Mouse (Mus musculus) limb, embryonic 15.5 days (tissue): Measurements from ENCODE around the gene Lca5. TPM values are rescaled to one million over a fixed set of nuclear protein-coding genes. Genes with fewer than 3 reads are reported as not detected.

Experiments
- ATAC-seq: fragments of 200-750 bp; cut with Nextera tagmentation; 2 replicates; pipeline ENCODE4 v1.8.0; 2017; ENCODE audit warnings: low read depth, moderate TSS enrichment; ENCODE audit not compliant: insufficient number of reproducible peaks, low FRiP score, low TSS enrichment
- H3K27ac ChIP-seq: fragments of 300-500 bp; sonication (generic); 2 replicates; pipeline ENCODE4 v1.5.1; 2015; ENCODE audit warnings: moderate library complexity, mild to moderate bottlenecking, inconsistent platforms
- H3K27me3 ChIP-seq: fragments of 300-500 bp; sonication (generic); 2 replicates; pipeline ENCODE4 v1.6.1; 2015; ENCODE audit warnings: inconsistent platforms
- H3K36me3 ChIP-seq: fragments of 300-500 bp; sonication (generic); 2 replicates; pipeline ENCODE4 v1.6.1; 2015; ENCODE audit warnings: inconsistent platforms
- H3K4me1 ChIP-seq: fragments of 300-500 bp; sonication (generic); 2 replicates; pipeline ENCODE4 v1.6.1; 2015; ENCODE audit warnings: inconsistent platforms
- H3K4me2 ChIP-seq: fragments of 300-500 bp; sonication (generic); 2 replicates; pipeline ENCODE4 v1.6.1; 2015; ENCODE audit warnings: mild to moderate bottlenecking, inconsistent platforms
- H3K4me3 ChIP-seq: fragments of 300-500 bp; sonication (generic); 2 replicates; pipeline ENCODE4 v1.5.1; 2015; ENCODE audit warnings: mild to moderate bottlenecking, inconsistent platforms
- H3K9ac ChIP-seq: fragments of 300-500 bp; sonication (generic); 2 replicates; pipeline ENCODE4 v1.6.1; 2015; ENCODE audit warnings: inconsistent platforms
- H3K9me3 ChIP-seq: fragments of 300-500 bp; sonication (generic); 2 replicates; pipeline ENCODE4 v1.6.1; 2016; ENCODE audit warnings: inconsistent platforms
- WGBS: fragments of 180-500 bp; shearing (Covaris S2); methylation state at CpG from one replicate; pipeline ENCODE4 v1.1.7; 2015; 5-methylcytosine and 5-hydroxymethylcytosine counted together
- polyA plus RNA-seq: library from polyadenylated mRNA; unstranded; fragments of >200 nt; fragmentation: Nextera tagmentation; extraction: Ambion mirVana; gene quantifications from 2 replicates; pipeline ENCODE4 v1.2.1, GENCODE M21; 2015

Gene Lca5
- polyA plus RNA-seq, 1 experiment from 2014 or later, result 15.0 TPM

DNA sequence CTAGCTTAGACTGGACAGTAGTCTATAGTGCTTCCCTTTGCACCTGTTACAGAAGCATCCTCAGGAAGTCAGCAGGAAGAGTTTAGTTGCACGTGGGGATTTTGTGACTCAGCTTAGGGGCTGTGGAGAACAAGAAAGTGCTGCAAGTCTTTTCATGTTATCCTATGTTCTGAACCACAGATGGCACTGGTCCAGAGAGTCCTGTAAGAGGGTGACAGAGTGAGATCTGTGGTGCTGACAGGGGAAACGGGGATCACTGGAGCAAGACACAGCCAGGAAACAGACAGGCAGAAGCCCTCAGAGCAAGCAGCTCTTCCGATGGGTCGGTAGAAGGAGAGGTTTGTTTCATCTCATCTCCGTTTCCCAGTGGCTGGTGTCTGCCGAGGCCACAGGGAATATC, 55.6 kb downstream of the Lca5 start:
- WGBS, result 59% methylated on average over 6 of the region's 6 CpGs
- H3K9ac ChIP-seq, result no peak overlapping the region

DNA sequence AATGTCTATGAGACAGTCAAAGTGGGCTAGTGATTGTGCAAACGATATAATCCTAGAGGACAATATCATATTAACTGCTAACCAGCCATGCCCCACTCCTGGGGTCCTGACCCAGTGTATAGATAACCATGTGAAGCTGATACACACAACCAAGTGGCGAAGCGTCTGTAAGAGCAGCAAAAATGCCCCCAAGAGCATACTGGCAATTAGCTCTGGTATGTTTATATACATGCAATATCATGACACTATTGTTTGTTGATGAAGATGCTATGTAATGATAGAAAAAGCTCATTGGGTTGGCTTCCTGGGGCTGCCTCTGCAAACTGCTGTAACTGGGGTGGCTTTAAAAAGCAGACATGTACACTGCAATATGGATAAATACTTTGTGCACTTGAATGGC, 57.7 kb downstream of the Lca5 start:
- H3K27me3 ChIP-seq, result no peaks in the 10 kb centered on the region
- H3K36me3 ChIP-seq, result no peaks in the 10 kb centered on the region
- no peak overlapping the region for H3K4me3 ChIP-seq
- WGBS, result 71% methylated on average over 3 of the region's 3 CpGs
- no peak overlapping the region for H3K9ac ChIP-seq
- no peaks in the 10 kb centered on the region for H3K4me1 ChIP-seq
- ATAC-seq, result no peak
- H3K9me3 ChIP-seq, result no peaks in the 10 kb centered on the region
- no peak overlapping the region for H3K27ac ChIP-seq
- no peak overlapping the region for H3K4me2 ChIP-seq

More for the DNA sequence above, 55.6 kb downstream of the Lca5 start:
- no peak overlapping the region for H3K4me3 ChIP-seq
- no peaks in the 10 kb centered on the region for H3K36me3 ChIP-seq
- no peaks in the 10 kb centered on the region for H3K9me3 ChIP-seq
- H3K27me3 ChIP-seq, result no peaks in the 10 kb centered on the region
- H3K4me1 ChIP-seq, result no peaks in the 10 kb centered on the region
- no peak overlapping the region for H3K27ac ChIP-seq
- no peak for ATAC-seq
- no peak overlapping the region for H3K4me2 ChIP-seq

DNA sequence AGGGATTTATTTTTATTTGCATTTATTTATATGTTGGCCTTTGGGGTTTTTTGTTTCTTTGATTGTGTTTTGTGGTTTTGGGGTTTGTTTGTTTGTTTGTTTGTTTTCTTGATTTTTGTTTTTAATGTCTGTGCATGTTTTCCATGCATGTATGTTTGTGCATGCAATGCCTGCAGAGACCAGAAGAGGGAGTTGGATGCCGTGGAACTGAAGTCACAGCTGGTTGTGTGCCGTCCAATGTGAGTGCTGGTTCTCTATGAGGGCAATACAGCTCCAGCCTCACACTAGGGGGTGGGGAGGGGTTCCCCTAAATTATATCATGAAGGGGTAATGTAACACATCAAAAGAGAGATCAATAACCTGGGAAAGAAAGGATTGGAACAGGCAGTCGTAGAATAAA, 58.2 kb downstream of the Lca5 start:
- no peaks in the 10 kb centered on the region for H3K36me3 ChIP-seq
- WGBS, result 50% methylated on average over 3 of the region's 3 CpGs
- no peak for ATAC-seq

DNA sequence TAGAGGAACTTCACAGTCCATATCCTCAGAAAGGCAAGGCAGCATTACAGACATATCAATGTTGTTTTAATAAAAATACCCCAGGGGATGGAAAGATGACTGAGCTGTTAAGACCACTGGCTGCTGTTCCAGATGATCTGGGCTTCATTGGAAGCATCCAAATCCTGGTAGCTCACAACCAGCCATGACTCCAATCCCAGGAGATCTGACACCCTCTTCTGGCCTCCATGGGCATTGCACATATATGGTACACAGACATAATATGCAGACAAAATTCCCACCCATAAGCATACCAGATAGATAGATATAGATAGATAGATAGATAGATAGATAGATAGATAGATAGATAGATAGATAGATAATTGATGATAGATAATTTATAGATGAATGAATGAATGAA, 59.6 kb downstream of the Lca5 start:
- Histone ChIP-seq H3K4me2 (no peak overlapping the region), H3K4me3 (no peak overlapping the region), H3K27me3 (no peaks in the 10 kb centered on the region), H3K9ac (no peak overlapping the region), H3K27ac (no peak overlapping the region), H3K4me1 (no peaks in the 10 kb centered on the region), H3K9me3 (no peaks in the 10 kb centered on the region), H3K36me3 (no peaks in the 10 kb centered on the region)
- ATAC-seq, result no peak

More for the DNA sequence above, 58.2 kb downstream of the Lca5 start:
- Histone ChIP-seq H3K4me1 (no peaks in the 10 kb centered on the region), H3K27me3 (no peaks in the 10 kb centered on the region), H3K9ac (no peak overlapping the region), H3K4me2 (no peak overlapping the region), H3K4me3 (no peak overlapping the region), H3K27ac (no peak overlapping the region), H3K9me3 (no peaks in the 10 kb centered on the region)

DNA sequence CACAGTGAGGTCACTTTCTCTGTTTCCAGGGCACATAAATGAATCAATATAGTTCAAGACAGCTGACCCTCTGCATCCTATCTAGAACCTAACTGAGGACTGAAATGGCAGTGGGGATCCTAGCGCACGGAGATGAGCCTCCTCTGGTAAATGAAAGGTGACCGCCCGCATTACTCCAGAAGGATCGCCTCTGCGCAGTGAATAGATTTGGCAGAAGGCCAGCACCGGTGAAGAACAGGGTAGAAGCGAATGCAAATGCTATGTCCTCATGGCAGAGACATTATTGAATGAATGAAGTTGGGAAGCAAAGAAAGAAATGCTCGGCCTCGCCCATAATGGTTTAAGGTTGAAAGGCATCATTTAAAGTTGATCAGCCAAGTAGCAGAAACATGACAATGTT, 61.3 kb downstream of the Lca5 start:
- Histone ChIP-seq H3K27me3 (no peaks in the 10 kb centered on the region), H3K4me3 (no peak overlapping the region), H3K36me3 (no peaks in the 10 kb centered on the region), H3K4me2 (no peak overlapping the region), H3K9ac (no peak overlapping the region), H3K9me3 (no peaks in the 10 kb centered on the region), H3K4me1 (no peaks in the 10 kb centered on the region), H3K27ac (no peak overlapping the region)
- WGBS, result 86% methylated on average over 10 of the region's 10 CpGs
- no peak for ATAC-seq

DNA sequence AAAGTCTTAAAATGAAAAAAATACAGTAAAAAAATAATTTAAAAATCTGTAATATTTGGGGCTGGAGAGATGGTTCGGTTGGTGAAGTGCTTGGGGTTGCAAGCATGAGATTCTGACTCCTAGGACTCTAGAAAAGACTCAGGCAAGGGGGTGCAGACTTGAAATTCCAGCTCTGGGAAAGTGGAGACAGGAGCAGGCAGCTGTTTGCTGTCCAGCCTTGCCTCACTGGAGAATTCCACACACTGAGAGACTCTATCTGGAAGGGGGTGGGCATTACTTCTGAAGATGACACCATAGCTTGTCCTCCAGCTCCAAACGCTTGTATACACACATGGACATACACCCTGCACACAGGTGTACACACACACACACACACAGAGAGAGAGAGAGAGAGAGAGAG, 63.8 kb downstream of the Lca5 start:
- H3K27me3 ChIP-seq, result no peaks in the 10 kb centered on the region
- no peak overlapping the region for H3K4me3 ChIP-seq
- no peak overlapping the region for H3K4me2 ChIP-seq
- H3K9me3 ChIP-seq, result no peaks in the 10 kb centered on the region
- H3K36me3 ChIP-seq, result no peaks in the 10 kb centered on the region
- H3K9ac ChIP-seq, result no peak overlapping the region
- H3K27ac ChIP-seq, result no peak overlapping the region
- H3K4me1 ChIP-seq, result no peaks in the 10 kb centered on the region
- 70% methylated on average over 2 of the region's 2 CpGs for WGBS
- no peak for ATAC-seq

DNA sequence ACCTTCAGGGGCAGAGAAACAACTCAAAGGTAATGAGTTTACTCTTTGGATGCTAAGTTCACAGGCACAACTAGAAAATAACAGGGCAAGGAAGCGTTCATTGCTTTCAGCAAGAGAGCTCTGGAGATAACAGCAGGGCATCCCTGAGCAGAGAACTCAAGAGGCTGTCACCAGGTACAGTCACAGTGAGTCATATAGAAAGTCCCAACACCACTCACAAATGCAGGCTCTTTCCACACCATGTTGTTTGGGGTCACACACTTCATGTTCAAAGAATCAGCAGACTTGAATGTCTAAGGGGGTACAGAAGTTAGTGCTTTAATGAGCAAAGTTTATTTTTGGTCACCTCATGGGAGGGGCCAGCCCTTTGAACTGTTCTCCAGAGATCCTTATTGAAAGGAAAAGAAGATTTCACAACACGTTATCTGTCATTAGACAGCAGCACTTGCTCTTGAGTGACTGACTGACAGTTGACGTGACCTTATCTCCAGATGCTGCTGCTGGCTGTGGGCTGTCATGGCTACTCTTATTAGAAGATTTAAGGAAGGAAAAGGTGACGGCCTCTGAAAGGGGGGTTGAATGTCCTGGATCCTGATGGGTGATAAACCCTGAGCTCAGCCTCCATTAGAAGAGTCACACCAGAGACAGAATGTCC, 65.3 kb downstream of the Lca5 start:
- H3K27ac ChIP-seq, result no peak overlapping the region
- no peaks in the 10 kb centered on the region for H3K4me1 ChIP-seq
- no peaks in the 10 kb centered on the region for H3K9me3 ChIP-seq
- WGBS, result 67% methylated on average over 4 of the region's 4 CpGs
- no peak overlapping the region for H3K4me3 ChIP-seq
- H3K36me3 ChIP-seq, result no peaks in the 10 kb centered on the region
- H3K9ac ChIP-seq, result no peak overlapping the region
- no peak overlapping the region for H3K4me2 ChIP-seq
- H3K27me3 ChIP-seq, result no peaks in the 10 kb centered on the region
- ATAC-seq, result no peak

DNA sequence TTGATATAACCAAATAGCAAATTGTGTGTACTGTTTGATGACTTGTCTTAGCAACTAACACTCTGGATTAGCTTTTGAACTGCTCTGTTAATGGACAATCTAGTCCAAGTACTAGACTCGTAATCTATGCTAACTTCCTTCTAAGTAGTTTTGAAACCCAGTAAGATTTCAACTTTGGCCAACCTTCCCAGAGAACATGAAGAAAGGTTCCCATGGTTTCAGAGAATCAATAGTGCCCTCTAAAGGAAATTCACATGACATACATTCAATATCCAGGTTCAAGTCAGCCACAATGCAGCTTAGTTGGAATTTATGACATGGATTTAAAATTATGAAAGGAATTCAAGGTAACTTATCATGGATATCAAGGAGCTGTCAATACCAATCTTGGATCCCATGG, 70.0 kb downstream of the Lca5 start:
- ATAC-seq, result no peak
- no peak overlapping the region for H3K4me2 ChIP-seq
- no peak overlapping the region for H3K9ac ChIP-seq
- no peaks in the 10 kb centered on the region for H3K4me1 ChIP-seq
- H3K9me3 ChIP-seq, result no peaks in the 10 kb centered on the region
- no peak overlapping the region for H3K27ac ChIP-seq
- H3K4me3 ChIP-seq, result no peak overlapping the region
- no peaks in the 10 kb centered on the region for H3K27me3 ChIP-seq
- H3K36me3 ChIP-seq, result no peaks in the 10 kb centered on the region
- 11% methylated on average over 1 of the region's 1 CpGs for WGBS

DNA sequence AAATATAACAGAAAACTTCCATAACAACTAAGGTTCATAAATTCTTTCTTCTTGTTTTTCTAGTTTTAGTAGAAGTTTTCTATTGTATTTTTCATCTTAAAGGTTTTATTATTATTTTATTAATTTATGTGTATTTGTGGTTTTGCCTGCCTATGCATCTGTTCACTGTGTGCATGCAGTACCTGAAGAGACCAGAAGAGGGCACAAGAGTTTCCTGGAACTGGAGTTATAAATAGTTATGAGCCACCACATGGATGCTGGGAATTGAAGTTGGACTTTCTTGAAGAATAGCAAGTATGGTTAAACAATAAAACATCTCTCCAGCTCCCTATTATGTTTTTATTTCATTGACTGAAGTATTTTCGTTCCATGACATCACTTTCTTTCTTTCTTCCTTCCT, 72.7 kb downstream of the Lca5 start:
- H3K9ac ChIP-seq, result no peak overlapping the region
- no peaks in the 10 kb centered on the region for H3K27me3 ChIP-seq
- no peaks in the 10 kb centered on the region for H3K9me3 ChIP-seq
- no peaks in the 10 kb centered on the region for H3K4me1 ChIP-seq
- H3K4me2 ChIP-seq, result no peak overlapping the region
- H3K36me3 ChIP-seq, result no peaks in the 10 kb centered on the region
- H3K27ac ChIP-seq, result no peak overlapping the region
- WGBS, result 83% methylated on average over 1 of the region's 1 CpGs
- ATAC-seq, result no peak
- no peak overlapping the region for H3K4me3 ChIP-seq

DNA sequence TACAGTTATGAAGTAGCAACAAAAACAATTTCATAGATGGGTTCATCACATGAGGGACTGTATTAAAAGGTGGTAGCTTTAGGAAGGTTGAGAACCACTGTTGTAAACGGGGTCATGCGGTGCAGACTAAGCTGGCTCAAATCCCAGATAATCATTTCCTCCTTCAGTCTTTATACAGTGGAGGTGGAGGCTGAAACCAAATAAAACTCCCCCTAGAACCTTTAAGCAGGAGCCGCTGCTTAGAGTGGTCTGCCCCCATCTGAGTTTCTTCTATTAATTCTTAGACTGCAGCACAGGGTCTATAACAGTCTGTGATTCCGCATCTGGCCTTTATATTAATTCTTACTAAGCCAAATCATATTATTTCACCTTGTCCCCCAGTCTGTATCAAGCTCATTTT, 85.1 kb downstream of the Lca5 start:
- no peak overlapping the region for H3K4me3 ChIP-seq
- WGBS, result 30% methylated on average over 4 of the region's 4 CpGs
- peaks cover 7% of the 10 kb centered on the region for H3K4me1 ChIP-seq
- no peaks in the 10 kb centered on the region for H3K9me3 ChIP-seq
- H3K9ac ChIP-seq, result no peak overlapping the region
- no peak overlapping the region for H3K27ac ChIP-seq
- H3K36me3 ChIP-seq, result no peaks in the 10 kb centered on the region
- no peak overlapping the region for H3K4me2 ChIP-seq
- H3K27me3 ChIP-seq, result no peaks in the 10 kb centered on the region
- ATAC-seq, result peak; percentile 61; the same call in 1 of the 2 replicates

DNA sequence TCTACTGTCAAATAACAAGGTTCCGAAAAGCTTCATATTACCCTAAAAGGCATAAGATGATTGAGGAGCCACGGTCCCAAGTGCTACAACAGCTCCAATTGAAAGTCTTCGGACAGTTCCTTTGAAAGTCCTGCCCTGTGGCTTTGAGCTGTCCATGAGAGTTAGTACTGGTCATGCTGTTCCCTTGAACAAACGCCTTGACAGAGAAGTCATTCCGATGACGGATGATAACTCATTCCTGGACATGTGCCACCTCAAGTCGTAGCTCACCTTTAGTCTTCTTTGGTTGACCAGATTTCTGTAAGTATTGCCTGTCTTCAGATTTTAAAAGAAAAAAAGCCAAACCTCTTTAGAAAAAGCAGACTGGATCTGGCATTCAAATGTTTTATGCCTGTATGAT, 87.6 kb downstream of the Lca5 start:
- H3K4me3 ChIP-seq, result no peak overlapping the region
- H3K9ac ChIP-seq, result no peak overlapping the region
- H3K36me3 ChIP-seq, result no peaks in the 10 kb centered on the region
- no peak overlapping the region for H3K27ac ChIP-seq
- no peaks in the 10 kb centered on the region for H3K27me3 ChIP-seq
- 65% methylated on average over 7 of the region's 7 CpGs for WGBS
- no peak for ATAC-seq
- no peaks in the 10 kb centered on the region for H3K9me3 ChIP-seq
- H3K4me2 ChIP-seq, result no peak overlapping the region
- peaks cover 28% of the 10 kb centered on the region for H3K4me1 ChIP-seq

DNA sequence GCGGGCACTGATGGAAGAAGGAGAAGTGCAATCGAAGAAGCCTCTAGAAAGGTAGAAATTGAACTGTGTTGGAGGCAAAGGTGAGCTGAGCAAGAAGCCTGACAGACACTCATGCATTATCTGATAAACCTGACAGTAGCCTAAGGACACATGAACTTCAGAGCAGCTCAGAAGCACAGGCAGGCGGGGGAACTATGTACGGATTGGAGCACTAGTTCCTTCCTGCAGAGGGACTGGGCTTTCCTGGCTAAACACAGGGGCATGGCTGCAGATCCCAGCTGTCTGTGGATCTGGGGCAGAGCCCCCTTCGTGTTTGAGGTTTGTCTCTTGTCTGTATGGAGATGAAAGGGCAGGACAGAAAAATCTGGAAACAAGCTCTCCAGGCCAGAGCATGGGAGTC, 89.8 kb downstream of the Lca5 start:
- 36% methylated on average over 5 of the region's 5 CpGs for WGBS

DNA sequence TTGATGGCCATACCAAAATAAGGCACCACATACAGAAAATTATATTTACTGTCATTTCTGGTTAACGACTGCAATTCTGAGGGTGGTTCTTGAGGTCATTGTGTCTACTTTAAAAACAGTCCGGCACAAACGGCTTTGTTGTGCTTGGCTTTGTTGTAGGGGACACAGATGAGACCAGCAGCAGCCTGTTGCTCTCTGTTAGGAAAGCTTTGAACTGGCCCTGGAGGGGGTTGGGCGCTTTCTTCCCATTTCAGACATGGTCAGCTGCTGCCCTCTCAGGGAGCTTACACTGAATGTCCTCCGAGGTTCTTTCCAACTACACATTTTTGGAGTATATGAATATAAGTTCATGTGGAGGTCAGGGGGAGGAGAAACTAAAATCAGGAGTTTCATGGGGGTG, 90.3 kb downstream of the Lca5 start:
- Histone ChIP-seq H3K27ac (0 out of 2 replicates have a peak overlapping the region, but pooled peaks have one; percentile 12), H3K9me3 (no peaks in the 10 kb centered on the region), H3K4me1 (peaks cover 28% of the 10 kb centered on the region), H3K4me3 (no peak overlapping the region), H3K4me2 (no peak overlapping the region), H3K27me3 (no peaks in the 10 kb centered on the region), H3K36me3 (no peaks in the 10 kb centered on the region), H3K9ac (no peak overlapping the region)
- no peak for ATAC-seq
- 17% methylated on average over 5 of the region's 5 CpGs for WGBS

More for the DNA sequence above, 89.8 kb downstream of the Lca5 start:
- Histone ChIP-seq H3K9ac (no peak overlapping the region), H3K4me2 (no peak overlapping the region), H3K27me3 (no peaks in the 10 kb centered on the region), H3K4me1 (peaks cover 28% of the 10 kb centered on the region), H3K27ac (peak overlapping the region; percentile 39; the same call in 1 of the 2 replicates), H3K36me3 (no peaks in the 10 kb centered on the region), H3K9me3 (no peaks in the 10 kb centered on the region), H3K4me3 (no peak overlapping the region)
- no peak for ATAC-seq
